Mouse (Mus musculus): ENCODE measurements around the gene Herc1.
A peak's percentile ranks its signal among the peaks of the same experiment; 100 is the strongest.

The Herc1 gene

DNA sequence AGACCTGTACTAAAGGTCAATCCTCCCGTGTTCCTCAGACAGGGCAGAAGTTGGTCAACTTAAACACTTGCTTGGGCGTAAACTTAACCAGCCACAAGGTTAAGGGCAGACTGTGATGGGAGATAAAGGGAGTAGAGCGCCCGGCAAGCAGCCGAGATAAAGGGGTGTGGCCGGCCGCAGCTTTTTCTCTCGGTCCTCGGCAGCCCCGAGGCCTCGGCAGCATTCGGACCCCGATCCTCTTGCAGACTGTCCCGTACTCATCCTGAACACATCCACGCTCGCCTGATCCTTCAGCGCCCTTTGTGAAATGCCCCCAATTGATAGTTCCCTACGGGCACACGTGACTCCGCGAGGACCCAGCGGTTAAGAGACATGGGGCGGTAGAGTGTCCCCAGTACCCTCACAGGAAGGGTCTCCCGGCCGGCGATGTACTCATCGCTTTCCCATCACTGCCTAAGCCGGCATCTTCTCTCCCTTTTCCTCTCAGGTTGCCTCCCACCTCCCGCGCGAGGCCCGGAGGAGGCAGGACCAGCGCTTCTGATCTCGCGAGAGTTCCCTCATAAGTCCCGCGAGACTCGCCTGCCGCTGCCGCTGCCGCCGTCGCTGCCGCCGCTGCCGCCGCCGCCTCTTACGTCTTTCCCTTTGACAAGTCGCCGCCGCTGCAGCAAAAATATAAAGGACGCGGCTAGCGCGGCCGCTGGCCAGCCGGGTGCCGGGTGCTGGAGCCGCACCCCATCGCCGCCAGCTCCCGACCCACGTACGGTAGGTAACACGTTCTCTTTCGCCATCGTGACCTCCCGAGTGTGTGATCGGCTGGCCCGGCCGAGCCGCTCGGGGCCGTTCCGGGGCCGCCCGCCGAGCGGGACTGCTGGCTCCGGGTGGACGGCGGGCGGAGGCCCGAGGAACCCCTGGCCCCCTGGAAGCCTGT is at the start of gene Herc1:
Herc1 (plus strand) TSS at position 591 of the 928 bp plus-strand sequence.
- DNase-seq (ENCODE audit: low spot score in 2 of 2) = peak; percentile 96 to 98

- no peak for DNase-seq (ENCODE audit: low spot score in 2 of 2)
These were observed 45.7 kb upstream of the Herc1 start for GRCm38 (mm10) chr9:66304320-66305090.

GRCm38 (mm10) chr9:66305121-66306112 is 44.8 kb upstream of the Herc1 start:
- peak in 1 of 2 experiments; percentile 68 for DNase-seq (ENCODE audit: low spot score in 2 of 2)

DNA sequence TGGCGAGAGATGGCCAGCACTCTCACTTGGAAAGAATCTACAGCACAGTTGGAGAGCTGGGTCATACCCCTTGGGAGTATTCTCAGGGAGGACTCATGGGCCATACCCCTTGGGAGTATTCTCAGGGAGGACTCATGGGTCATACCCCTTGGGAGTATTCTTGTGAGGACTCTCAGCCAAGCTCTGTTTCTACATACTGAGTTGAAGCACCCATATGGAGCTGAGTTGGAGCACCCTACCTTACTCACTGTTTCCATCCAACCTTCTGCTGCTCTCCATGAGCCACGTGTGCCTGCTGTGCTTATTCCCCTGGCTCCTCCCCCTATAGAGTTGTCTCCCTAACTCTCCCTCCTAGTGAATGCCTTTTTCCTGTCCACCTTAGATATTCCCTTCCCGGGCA is 43.8 kb upstream of the Herc1 start:
- no peak for DNase-seq (ENCODE audit: low spot score in 2 of 2)

DNA sequence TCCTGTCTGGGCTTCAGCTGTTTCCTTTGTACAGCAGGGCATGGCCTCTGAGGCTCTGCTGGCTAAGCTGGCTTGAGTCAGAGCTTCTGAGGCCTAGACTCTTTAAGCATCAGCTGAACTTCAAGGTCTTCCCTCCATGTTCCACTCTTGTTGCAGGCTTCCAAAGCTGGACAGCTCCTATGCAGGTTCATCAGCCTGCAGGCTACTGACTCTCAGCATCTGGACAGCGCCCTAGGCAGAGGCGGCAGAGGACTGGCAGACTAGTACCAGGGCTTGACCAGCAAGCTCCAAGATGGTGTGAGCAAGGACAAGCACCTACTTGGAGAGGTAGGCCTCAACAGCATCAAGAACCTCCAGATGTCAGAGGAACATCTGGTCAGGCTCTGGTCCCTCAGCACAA is 42.9 kb upstream of the Herc1 start:
- peak; percentile 38 to 69 for DNase-seq (ENCODE audit: low spot score in 2 of 2)

DNA sequence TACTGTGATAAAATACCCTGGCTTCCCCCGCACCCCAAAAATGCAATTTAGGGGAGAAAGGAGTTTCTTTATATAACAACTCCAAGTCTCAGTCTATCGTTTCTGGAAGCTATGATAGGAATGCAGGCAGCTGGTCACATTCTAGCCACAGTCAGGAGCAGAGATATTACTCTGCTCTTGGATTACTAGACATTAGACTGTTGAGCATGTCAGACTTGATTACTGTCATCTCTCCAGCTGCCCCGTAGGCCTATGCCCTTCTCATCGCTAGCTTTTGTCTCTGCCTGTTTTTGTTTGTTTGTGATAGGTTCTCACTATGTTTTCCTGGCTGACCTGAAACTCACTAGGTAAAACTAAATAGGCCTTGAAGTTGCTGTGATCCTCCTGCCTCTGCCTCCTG is 41.5 kb upstream of the Herc1 start:
- no peak for DNase-seq (ENCODE audit: low spot score in 2 of 2)

- no peak for DNase-seq (ENCODE audit: low spot score in 2 of 2)
These were observed 38.8 kb upstream of the Herc1 start for GRCm38 (mm10) chr9:66311458-66311857.

- DNase-seq (ENCODE audit: low spot score in 2 of 2) = no peak
These were observed 33.6 kb upstream of the Herc1 start for GRCm38 (mm10) chr9:66316603-66317002.

GRCm38 (mm10) chr9:66322010-66322931 is 28.0 kb upstream of the Herc1 start:
- DNase-seq (ENCODE audit: low spot score in 2 of 2) = no peak

DNA sequence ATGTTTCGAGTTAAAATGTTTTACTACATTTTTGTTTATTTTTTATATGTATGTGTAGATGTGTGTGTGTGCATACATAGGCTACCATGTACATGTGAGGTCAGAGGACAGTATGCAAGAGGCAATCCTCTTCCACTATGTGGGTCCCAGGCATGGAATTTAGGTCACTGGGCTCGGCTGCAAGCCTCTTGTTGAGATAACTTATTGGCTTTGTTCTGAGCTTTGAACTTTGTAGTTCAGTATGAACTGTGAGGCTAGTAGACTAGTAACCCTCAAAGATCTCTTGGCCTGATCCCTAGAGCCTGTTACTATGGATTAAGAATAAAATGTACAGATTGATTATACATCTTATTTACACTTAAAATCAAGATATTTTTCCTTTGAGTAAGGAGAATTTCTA is 23.4 kb upstream of the Herc1 start:
- no peak for DNase-seq (ENCODE audit: low spot score in 2 of 2)

GRCm38 (mm10) chr9:66329474-66329873 is 20.8 kb upstream of the Herc1 start:
- DNase-seq (ENCODE audit: low spot score in 2 of 2) = no peak

DNA sequence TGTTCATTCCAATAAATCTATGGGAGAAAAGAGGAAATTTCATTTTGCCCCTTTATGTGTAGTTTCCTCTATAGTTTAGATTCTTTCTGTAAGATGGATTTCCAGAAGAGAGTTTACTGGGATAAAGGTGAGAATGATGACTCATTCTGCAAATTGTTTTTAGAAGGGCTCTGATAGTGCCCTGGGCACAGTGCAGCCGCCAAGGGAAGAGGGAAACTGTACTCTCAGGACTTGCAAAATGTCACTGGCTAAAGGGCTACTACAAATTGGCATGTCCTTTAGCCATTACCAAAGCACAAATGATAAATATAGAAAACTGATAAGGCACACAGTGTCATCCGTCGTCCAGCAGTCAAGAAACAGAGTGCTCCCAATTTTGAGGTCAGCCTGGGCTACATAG is 19.8 kb upstream of the Herc1 start:
- no peak for DNase-seq (ENCODE audit: low spot score in 2 of 2)

DNA sequence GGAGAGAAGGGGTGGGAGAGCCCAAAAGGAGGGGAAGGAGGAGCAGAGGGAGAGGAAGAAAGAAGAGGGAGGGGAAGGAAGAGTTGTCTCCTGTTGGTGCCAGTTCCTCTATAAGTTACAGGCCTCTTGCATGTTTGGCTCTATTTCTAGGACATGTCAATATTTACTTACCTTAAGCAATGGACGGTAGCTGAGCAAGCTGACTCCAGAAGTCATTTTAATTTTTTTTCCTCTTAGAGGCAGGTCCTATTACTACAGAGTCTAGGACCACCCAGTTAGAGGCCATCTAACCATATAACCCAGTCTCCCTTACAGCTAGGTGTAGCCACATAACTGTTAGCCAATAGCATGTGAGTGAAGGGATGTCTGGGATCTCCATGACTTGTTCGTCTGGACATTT is 18.7 kb upstream of the Herc1 start:
- no peak for DNase-seq (ENCODE audit: low spot score in 2 of 2)

DNA sequence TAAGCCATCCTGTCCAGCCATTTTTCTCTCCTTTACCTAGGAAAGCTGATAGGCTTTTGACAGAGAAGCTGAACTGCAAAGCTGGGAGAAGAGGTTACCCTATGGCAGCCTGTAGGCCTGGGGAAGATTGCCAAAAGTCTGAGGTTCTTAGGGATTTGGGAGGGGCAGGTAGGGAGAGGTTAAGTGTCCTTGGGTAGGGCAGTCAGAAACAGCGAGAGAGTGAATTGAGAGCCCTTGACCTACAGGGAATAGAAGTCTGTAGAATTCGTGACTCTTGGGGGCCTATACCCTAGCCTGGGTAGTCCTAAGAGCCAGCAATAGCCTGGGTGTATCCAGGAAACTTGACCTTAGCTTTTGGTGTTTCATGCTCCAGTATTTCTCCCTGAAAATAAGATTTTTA is 17.9 kb upstream of the Herc1 start:
- DNase-seq (ENCODE audit: low spot score in 2 of 2) = no peak

GRCm38 (mm10) chr9:66337280-66337679 is 13.0 kb upstream of the Herc1 start:
- DNase-seq (ENCODE audit: low spot score in 2 of 2) = no peak

- DNase-seq (ENCODE audit: low spot score in 2 of 2) = no peak
These were observed 12.1 kb upstream of the Herc1 start for GRCm38 (mm10) chr9:66338005-66338782.

GRCm38 (mm10) chr9:66339714-66340113 is 10.5 kb upstream of the Herc1 start:
- DNase-seq (ENCODE audit: low spot score in 2 of 2) = no peak

DNA sequence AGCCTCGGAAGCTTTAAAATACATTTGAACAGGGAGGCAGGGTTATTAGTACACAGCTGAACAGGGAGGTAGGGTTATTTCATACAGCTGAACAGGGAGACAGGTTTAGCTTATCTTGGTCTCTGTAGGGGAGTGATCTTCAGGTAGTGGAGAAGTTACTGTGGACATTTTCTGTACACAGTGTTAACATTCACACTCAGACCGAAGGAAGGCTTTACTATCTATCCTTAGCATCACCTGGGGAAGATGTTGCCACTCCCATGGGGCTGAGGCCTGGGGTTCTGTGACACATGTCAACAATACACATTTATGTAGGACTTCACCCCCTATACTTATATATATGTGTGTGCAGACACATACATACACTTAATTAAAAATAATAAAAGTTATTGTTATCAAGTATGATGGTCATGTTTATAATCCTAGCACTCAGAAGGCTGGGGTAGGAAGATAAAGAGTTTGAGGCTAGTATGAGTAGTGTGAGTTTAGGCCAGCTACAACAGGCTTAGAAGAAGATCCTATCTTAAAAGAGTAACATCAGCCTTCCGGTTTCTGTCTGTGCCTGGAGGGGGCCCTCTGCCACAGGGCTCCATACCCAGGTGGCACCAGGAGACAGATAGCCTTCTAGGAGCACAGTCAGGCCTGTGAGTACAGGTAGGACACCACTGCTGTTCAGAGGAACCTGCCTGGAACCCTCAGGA is 9.7 kb upstream of the Herc1 start:
- DNase-seq (ENCODE audit: low spot score in 2 of 2) = no peak

DNA sequence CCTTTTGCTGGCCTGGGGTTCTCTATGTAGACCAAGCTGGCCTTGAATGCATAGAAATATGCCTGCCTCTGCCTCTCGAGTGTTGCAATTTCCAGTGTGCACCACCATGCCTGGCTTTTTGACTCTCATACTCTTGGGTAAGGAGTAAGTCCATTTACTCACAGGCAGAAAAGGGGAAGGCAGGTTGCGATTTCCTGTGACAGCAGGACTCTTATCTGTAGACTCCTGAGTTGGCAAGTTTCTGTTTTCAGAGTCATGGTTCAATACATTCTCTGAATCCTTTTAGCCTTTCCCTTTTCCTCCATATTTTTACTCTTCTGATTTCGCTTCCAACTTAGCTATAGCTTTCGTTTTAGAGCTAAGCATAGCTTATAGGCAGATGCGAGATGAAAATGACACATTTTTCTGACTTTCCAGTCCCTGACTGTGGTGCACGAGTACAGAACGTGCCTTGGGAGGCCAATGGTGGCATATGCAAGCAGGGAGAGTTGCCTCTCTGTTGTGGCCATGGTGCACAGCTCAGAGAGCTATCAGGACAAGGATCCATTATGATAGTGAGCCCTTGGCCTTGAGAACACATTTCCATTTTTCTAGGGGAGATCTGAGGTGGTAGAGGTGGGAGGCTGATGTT is 2.7 kb upstream of the Herc1 start:
- DNase-seq (ENCODE audit: low spot score in 2 of 2) = peak; percentile 43 to 72
